Mouse (Mus musculus) frontal cortex, postnatal 10 days (tissue): ENCODE data around the gene Gnai3.
A peak's percentile ranks its signal among the peaks of the same experiment; 100 is the strongest.

ENCODE experiments used
- DNase-seq, 2 experiments: peaks; one replicate each; pipeline ENCODE4 v3.0.0; 2022; ENCODE audit warnings: low spot score in 2 of 2, mixed read lengths in 1 of 2

Gnai3 gene

DNA sequence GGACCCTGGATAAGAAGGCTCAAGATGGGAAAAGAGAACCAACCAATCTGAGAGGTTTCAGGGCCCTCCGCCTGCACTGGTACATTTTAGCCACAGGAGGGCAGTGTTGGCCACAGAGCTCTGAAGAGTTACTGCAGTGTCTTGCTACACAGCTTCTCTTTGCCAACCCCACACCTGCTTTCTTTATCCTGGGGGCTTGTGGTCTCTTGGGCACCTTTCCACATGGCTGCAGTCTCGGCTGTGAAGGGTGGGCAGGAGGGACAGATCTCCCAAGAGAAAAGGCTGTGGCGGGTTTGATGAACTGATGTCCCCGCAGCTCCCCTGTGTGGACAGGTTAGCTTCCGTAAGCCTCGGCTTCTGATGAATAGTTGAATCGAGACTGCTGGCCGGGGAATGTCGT is 18.9 kb upstream of the Gnai3 start:
- DNase-seq = peak; percentile 78 to 87

DNA sequence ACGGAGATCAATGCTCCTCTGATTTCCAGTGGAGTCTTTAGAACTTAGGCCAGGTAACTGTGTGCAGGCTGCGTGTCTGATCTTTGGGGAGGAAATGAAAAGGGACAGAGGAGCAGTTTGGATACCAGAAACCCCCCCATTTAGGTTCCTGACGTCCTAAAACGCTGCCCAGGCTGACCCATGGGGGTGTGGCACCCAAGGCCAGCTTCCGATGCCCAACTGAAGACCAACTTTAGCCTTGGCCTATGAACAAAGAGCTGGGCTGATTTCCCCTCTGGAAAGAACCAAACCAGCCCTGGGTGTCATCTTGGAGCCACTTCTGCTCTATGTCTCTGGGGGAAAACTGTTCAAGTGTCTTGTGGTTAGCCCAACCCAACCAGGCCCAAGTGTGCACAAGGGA is 18.1 kb upstream of the Gnai3 start:
- DNase-seq = no peak

DNA sequence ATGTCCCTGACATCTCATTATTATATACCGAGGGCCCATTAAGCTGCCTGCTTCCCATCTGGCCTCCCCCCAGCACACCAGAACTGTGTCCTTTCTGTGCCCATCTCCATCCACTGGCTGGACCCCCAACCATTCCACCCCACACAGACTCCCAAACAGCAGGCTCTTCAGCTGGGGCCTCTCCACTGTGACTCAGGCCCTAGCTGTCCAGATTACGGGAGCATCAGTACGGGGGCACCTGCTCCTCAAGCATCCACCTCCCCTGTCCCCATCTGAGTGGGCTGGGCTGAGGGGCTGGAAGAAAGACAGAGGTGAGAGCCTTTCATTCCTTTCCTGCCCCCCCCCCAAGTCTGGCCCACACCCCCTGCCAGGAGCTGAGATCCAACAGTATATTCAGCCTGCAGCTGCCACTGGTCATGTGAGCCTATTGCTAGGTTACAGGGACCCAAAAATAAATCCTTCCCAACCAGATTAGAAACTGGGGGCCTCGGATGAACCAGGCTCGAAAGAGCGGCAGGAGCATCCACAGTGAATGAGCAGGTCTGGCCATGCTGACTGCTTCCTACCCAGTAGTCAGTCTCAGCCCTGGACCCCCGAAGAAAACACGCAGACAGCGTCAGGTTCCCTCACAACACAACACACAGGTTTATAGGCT is 12.6 kb upstream of the Gnai3 start:
- DNase-seq = peak; percentile 53 to 68

DNA sequence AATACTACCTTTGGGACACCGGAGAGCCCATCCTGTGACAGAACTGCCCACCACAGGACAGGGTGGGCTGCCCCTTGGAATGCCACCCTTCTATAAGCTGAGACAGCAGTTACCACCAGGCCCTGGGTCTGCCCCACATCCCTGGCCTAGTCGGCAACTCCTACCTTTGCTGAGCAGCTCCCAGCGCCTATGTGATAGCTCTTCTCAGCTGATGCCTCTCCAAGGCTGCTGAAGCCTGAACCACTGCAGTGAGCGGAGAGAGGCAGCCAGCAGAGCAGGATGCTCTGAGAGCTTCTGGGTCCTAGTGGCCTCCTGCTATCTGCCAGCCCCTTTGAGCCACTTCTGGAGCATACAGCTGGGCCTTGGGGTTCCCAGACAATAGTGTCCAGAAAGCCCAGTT is 8.7 kb upstream of the Gnai3 start, which contains the start of gene Gpr61:
TSS of gene Gpr61 (minus strand) at position 227 of the 400 bp plus-strand sequence.
- peak in 1 of 2 experiments; percentile 65 for DNase-seq

DNA sequence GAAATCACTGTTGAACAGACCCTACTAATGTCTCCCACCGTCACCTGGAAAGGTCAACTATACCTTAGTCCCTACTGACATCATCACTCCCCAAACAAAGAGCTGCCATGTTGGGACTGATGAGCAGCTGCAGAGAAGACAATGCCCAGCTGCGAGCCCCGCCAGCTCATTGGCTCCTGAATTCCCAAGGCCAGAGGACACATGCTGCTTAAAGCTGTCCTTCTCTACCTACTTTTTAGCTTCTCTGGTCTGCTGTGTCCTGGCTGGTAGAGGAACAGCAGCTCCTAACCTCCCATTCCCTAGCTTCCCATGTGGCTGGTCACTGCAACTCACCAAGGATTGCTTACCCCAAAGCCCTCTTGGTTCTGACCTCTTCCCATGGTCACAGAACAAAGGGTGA is 6.3 kb upstream of the Gnai3 start:
- no peak for DNase-seq

DNA sequence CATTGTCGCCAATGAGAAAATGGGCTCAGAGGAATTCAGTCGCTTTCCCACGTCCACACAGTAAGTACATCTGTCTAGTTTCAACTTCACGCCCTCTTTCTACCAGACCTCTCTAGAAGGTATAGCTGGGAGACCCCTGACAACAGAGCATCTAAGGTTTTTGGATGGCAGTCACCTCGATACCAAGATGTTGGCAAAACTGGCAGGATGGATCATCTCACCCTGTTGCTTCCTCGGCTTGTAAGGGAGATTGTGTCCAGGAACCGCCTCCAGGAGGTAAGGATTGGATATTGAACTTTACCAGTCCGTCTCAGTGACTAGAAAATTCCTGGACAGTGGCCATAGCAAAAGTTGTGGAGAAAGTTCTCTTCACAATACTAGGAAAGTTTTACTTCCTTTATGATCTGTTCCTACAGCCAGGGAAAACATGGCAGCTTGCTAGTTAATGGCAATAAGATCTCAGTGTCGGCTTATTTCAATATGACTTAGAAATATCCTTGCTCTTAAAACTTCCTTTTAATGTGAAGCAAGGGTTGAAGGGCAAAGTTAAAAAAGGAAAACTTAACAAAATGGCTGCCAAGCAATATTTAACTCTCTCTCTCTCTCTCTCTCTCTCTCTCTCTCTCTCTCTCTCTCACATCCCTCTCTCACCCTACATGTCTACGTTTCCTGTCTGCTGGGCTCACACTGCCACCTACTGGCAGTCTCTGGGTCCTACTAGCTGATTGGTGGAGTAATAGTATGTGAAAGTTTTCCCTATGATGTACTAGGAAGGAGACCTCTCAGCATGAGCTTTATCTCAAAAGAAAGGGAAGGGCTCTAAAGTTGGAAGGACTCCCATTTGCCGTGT is 1.7 kb upstream of the Gnai3 start:
- DNase-seq = peak; percentile 74 to 87

DNA sequence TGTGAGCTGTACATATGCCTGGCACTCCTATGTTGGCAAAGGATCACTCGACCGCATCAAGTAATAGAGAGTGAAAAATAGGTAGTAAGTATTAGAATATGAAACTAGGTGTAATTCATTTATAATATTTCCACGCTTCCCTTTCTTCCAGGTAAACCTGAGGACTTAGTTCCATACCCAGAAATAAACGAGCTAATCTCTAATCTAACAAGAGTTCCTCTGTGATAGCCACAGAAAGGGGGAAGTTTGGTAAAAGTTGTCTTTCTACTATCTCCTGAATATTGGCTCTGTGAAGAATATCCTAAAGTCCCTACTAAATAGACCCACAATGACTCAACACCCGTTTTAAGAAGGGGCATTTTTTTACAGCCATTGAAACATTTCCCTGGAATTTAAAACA is 725 bp upstream of the Gnai3 start:
- DNase-seq = no peak

DNA sequence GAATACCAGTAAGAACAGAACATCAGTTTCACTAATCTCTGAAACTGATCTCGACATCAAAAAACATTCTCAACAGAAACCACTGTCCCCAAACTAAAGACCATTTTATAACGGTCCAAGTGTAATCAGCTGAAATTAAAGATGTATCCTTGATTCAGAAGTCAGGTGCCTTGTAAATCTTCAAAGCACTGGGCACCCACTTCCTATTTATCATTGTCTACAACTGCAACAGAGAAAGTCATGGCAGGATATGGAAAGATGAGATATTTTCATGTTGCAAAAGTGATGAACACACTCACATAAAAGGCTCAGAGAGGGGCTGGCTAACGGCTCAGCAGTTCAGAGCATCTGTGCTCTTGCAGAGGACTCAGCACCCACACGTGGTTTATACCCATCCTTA is 5.2 kb downstream of the Gnai3 start:
- no peak for DNase-seq

DNA sequence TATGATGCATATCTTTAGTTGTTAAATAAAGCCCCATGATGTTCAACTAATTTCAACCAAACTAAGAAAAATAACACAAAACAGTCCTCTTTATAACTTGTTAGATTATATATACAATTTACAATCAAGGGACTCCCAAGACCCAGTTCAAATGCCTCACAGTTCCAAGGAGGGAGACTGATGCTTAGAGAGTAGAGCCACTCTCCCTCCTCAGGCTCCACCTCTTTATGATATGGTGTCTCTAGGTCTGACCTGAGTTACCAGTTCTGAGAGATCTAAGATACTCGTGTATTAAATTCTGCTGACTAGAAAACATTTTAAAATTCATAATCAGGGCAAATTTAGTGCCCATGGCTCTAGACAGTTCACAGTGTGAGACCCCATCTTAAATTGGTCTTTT is 6.8 kb downstream of the Gnai3 start:
- DNase-seq = no peak

DNA sequence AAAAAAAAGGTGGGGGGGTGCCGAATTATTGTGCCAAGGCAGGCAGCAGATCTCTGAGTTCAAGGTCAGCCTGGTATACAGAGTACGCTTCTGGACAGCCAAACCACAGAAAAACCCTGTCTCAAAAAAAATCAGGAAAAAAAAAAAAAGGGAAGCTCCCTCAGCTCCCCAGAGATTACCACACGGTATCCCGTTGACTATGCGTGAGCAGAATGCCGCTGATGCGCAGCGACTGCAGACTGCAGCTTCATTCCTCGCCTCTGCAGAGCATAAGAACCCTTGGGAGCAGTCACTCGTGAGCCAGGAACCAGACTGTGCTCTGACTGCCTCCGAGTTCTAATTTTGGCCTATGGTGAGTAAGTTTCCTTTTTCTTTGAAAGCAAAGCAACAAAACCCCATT is 11.2 kb downstream of the Gnai3 start:
- peak in 1 of 2 experiments; percentile 43 for DNase-seq

DNA sequence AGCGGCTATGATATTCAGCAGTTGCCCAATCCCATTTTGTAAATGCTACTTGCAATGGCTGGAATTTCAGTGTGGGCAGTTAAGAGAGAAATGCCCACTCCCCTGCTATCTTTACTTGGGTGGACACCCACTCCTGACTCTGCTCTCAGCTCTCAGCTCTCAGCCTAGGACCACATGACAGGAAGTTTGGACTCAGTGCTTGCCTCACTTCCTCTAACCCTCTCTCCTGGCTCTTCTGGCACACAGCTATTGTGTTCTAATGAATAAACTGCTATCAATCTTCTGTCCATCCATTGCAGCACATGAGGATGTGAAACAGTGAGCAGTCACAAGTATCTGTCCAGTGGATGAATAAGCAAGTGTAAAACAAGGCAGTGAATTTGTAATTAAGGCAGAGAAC is 13.5 kb downstream of the Gnai3 start:
- DNase-seq = no peak

DNA sequence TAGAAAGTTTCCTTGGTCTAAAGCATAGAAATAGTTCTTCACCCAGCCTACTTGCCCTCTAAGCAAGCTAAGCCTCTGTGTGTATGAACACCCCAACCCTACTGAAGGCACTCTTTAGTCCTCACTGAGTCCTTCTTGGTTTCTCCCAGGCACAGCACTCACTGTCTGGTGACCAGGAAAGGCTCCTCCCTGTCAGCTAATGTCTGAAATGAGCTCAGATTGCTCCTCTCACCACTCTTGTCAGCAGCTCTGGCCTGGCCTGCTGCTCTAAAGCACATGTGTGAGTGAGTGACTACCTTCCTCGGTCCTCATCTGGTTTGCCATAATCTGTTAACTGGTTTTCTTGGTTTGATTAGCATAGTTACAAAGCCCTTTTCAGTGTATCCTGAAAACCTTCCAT is 14.1 kb downstream of the Gnai3 start:
- DNase-seq = no peak

DNA sequence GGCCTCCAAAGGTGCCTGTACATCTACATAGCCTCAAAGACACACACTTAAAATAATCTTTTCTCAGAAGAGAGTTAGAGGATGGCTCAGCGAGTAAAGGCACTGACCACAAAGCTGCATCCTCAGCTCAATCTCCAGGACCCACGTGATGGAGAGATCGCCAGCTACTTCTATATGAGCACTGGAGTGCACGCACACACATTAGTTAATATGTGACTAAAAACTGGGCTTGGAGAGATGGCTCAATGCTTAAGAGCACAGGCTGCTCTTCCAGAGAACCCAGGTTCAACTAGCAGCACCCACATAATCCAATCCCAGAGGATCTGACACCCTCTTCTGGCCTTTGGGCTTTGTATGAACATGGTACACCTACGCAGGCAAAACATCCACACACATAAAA is 14.7 kb downstream of the Gnai3 start:
- DNase-seq = no peak

DNA sequence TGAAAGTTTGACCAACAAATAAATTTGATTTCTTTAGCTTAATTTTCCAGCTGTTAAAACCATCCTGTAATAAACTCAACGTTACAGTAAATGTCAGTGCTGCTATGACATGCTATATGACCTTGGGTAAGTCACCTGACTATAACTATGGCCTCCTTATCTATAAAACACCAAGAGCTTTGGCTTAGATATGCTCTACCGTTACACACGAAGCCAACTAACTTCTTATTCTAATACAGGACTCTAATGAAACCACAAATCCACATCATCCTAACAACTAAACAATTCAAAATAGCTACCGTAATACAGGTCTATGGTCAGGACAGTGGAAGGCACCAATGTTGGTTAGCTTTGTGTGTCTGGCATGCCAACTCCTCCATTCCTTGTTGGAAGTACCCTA is 16.1 kb downstream of the Gnai3 start:
- DNase-seq = no peak

DNA sequence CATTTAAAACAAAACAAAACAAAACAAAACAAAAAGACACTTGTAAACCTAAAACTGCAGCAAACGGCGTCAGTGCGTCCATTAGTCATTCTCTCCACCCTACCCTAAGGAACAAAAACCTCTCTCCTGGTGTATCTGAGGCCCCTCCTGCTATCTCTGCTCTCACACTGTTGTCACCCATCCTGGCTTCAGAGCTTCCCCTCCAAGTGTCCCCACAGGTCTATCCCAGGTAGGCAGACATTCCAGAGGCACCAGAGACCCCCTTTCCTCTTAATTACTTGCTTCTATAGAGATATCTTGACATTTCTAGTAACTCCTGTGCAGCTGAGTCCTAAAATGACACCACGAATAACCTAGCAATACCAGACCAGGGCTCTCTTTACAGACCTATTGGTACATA is 16.6 kb downstream of the Gnai3 start:
- DNase-seq = no peak

DNA sequence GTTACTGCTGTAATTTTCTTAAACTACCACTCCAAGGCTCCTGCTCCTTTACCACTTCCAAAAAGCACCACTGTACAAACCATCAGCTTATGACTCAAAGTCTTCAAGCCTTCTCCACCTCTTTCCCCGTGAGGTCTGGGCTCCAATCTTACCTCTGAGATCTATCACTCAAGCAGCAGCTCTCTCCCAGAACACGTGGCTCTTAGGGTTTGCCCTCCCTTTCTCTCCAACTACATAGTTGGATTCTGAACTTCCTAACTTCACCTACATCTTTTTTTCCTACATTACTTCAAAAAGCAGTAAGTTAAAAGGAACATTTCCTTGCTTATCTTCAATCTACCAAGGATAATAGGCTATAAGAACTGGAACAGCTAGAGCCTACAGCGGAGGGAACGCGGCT is 17.4 kb downstream of the Gnai3 start:
- no peak for DNase-seq

DNA sequence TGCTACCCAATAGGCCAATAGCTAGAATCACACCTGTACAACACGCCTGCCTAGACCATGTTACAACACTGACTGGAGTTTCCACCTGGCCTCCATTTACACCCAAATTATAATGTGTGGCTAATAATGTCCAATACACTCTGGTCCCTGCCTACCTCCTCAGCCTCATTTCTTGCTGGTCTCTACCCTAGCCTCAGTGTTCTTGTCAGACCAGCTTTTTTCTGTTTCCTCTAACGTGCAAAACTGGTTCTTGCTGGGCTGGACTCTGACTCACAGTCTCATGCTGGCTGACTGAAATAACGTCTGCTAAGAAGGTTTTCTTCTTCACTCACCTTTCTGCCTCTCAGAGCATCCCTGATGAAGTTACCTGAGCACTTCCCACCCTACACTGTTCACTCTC is 19.6 kb downstream of the Gnai3 start:
- no peak for DNase-seq

DNA sequence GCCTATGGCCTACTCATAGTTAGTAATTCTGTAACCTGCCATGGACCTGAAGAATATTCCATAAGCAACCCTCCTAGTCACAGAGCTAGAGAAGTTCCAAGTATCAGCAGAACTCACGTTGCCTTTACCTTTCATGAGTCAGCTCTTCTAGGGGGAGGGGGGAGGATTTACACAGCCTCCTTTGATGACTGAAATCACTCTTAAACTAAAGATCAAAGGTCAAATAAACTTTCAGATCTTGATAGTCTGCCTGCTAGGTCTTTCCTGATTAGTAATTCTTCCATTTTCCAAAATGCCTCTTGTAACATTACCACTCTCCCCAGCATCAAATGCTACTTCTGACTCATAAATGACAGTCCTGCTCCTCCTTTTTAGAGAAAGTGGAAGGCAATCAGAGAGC is 21.8 kb downstream of the Gnai3 start:
- DNase-seq = no peak

DNA sequence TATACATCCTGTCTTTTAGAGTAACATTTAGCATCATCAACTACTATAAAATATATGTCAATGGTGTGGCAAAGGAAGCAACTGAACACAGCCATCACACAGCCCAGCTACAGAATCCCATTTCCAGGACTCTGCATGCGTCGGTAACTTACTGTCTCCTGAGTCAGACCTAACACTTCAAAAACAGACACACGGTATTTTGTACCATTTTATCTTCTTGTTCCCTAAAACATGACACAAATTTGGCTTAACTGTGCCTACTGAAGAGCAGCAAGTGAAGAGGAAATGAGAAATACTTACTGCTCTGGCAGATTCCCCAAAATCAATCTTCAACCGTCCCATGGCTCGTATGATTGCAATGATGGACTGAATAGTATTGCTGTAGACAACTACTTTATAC is 22.7 kb downstream of the Gnai3 start:
- DNase-seq = no peak

DNA sequence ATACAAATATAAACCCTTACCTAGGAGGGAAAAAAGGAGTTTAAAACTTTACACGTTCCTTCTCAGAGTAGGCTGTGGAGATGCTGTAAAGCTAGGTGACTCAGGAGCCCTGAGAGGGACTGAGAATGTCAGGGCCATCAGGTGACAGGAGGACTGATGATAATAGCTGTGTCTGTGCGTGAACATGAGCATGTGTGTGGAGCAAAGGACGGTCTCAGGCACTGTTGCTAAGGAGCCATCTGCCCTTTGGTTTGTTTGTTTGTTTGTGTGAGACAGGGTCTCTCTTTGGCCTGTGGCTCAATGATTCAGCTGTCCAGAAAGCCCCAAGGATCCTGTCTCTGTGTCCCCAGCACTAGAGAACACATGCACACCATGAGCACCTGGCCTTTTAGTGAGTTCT is 24.8 kb downstream of the Gnai3 start:
- DNase-seq = no peak

DNA sequence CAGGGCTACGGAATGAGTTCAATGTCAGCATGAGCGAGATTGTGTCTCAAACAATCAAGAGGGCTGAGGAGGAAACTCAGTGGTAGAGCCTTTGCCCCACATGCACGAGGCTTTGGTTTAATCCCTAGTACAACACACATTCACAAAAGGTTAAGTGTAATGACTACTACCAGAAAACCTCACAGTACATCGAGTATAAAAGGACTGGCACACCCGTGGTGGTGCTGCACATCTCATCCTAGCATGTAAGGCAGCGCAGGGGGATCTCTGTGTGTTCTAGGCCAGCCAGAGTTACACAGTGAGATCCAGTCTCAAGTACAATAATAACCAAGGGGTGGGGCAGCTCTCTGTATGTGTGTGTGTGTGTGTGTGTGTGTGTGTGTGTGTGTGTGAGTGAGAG is 28.5 kb downstream of the Gnai3 start:
- DNase-seq = no peak

DNA sequence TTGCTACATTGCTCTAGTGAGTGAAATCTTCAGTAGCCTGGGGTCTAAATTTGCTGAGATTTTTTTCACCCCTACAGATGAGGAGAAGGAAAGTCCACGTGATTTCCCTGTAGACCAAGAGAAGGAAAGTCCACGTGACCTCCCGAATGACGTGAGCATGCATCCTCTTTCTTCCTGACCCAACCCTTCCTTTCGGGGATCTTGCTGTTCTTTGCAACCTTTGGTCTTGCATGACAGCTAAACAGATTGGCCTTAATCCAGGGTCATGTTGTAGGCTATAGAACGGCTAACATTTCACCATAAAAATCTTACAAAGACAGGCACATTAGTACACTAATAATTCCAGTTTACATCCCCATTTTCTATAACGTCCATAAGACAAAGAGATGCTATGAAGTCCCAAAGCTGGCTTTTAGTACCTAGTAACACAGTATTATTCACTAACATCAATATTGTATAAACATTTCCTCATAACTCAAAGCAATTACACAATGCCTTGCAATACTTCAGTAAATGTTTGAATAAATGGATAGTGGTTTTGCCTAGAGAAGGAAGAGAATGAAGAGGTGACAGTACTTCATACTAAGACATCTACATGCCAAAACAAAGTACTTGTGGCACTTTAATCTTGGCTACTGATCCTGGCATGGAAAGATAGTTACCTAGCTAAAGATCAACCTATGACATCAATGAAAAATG is 32.2 kb downstream of the Gnai3 start:
- DNase-seq = no peak

DNA sequence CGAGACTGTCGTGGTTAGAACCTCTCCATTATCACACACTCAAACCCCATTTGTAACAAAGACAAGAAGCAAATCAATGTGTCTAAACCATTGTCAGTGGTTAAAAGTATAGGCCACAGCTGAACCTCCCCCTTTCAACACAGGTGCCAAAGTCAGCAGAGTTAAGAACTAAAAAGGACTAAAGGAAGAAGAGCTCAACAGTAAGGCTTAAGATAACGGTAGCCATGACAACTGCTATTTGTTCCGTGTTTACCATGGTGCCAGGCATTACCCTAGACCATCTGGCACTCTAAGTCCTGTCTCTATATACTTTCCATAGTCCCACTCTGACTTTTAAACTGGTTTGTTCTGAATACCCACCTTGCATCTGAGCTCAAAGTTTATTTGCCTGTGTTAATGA is 33.3 kb downstream of the Gnai3 start:
- DNase-seq = no peak
